Mouse (Mus musculus): Measurements from ENCODE around the gene Atp8a1. TPM values are rescaled to one million over a fixed set of nuclear protein-coding genes. Genes with fewer than 3 reads are reported as not detected.

Atp8a1 gene
- polyA plus RNA-seq, 1 experiment from 2014 or later = 64.2 TPM

Small RNAs within 50 kb of the gene (microRNA-seq; reads per million reads assigned to microRNA genes)
- gene Gm23617 = not detected

Other genes with a start within 250 kb of the Atp8a1 start
- gene Shisa3, start 239.6 kb downstream of the Atp8a1 start, polyA plus RNA-seq (2016; fragmentation: Nextera tagmentation; extraction: Ambion mirVana) = 5.7 and 7.5 TPM in 2 replicates
- gene Gm5108, start 94.2 kb upstream of the Atp8a1 start, polyA plus RNA-seq (2016; fragmentation: Nextera tagmentation; extraction: Ambion mirVana) = not detected in 2 replicates
- gene Gm21905, start 99.0 kb upstream of the Atp8a1 start, polyA plus RNA-seq (2016; fragmentation: Nextera tagmentation; extraction: Ambion mirVana) = not detected in 2 replicates
- gene Grxcr1, start 184.4 kb upstream of the Atp8a1 start, polyA plus RNA-seq (2016; fragmentation: Nextera tagmentation; extraction: Ambion mirVana) = not detected in 2 replicates